Mouse (Mus musculus): ENCODE results near the gene Mucl2. TPM values are rescaled to one million over a fixed set of nuclear protein-coding genes. Genes with fewer than 3 reads are reported as not detected.

Gene Mucl2
- polyA plus RNA-seq (2014; fragmentation: Illumina TruSeq; extraction: RNeasy Lipid Tissue Mini Kit (QIAGEN cat#74804); ENCODE audit: low read depth, low replicate concordance) = not detected

GRCm38 (mm10) chr15:103899212-103899611 is at the start of gene Mucl2:
Mucl2 (minus strand) TSS chr15:103899312.

Other genes starting within 250 kb of the Mucl2 start
- gene Mucl1, start 143.8 kb downstream of the Mucl2 start, polyA plus RNA-seq (2014; fragmentation: Illumina TruSeq; extraction: RNeasy Lipid Tissue Mini Kit (QIAGEN cat#74804); ENCODE audit: low read depth, low replicate concordance) = not detected

All from liver, adult 10 weeks (tissue).